Mouse (Mus musculus) liver, postnatal 0 days (tissue): Measurements from ENCODE around the gene Ccdc93.

ENCODE experiments used
- CTCF ChIP-seq: sonication (generic); IDR thresholded peaks from 2 replicates; pipeline ENCODE4 v1.5.1; 2016; ENCODE audit warnings: antibody characterized with exemption, low read depth
- EP300 ChIP-seq: IDR thresholded peaks from 2 replicates; pipeline ENCODE4 v1.6.1; 2016; ENCODE audit warnings: antibody characterized with exemption, low read depth, mild to moderate bottlenecking

GRCm38 (mm10) chr1:121390421-121390820 lies 40.4 kb upstream of the Ccdc93 start:
- no peak for TF ChIP-seq CTCF
- no peak for TF ChIP-seq EP300
